Mouse (Mus musculus) thymus, adult 2 months (tissue): Measurements from ENCODE around the gene Itgam.

ENCODE experiments used
- CTCF ChIP-seq: fragments of 200-500 bp; IDR thresholded peaks from 2 replicates; pipeline ENCODE4 v1.5.1; 2012; ENCODE audit warnings: mild to moderate bottlenecking, control low read depth, low read length, moderate library complexity, borderline replicate concordance; ENCODE audit not compliant: control insufficient read depth, poor library complexity, insufficient read depth; ENCODE audit errors: extremely low read depth
- POLR2A ChIP-seq: fragments of 200-500 bp; IDR thresholded peaks from 2 replicates; pipeline ENCODE4 v1.6.1; 2012; ENCODE audit warnings: mild to moderate bottlenecking, low read length, control low read depth, moderate library complexity; ENCODE audit not compliant: control insufficient read depth, poor library complexity, insufficient read depth; ENCODE audit errors: extremely low read depth

GRCm38 (mm10) chr7:128080012-128080411 is 17.6 kb downstream of the Itgam start:
- TF ChIP-seq CTCF (no peak), POLR2A (no peak)
